Mouse (Mus musculus) intestine, embryonic 16.5 days (tissue): ENCODE measurements around the gene Gpat3. TPM values are rescaled to one million over a fixed set of nuclear protein-coding genes. Genes with fewer than 3 reads are reported as not detected.

Experiments
- ATAC-seq: fragments of 200-750 bp; cut with Nextera tagmentation; 2 replicates; pipeline ENCODE4 v1.8.0; 2017; ENCODE audit warnings: moderate TSS enrichment, moderate library complexity
- H3K27ac ChIP-seq: fragments of 300-500 bp; sonication (generic); 2 replicates; pipeline ENCODE4 v1.5.1; 2014; ENCODE audit warnings: mild to moderate bottlenecking, low read length
- H3K27me3 ChIP-seq: fragments of 300-500 bp; sonication (generic); replicated peaks from 2 replicates; pipeline ENCODE4 v1.6.1; 2014; ENCODE audit warnings: low read length, control low read depth, mixed read lengths; ENCODE audit not compliant: control insufficient read depth, insufficient read depth
- H3K36me3 ChIP-seq: fragments of 300-500 bp; sonication (generic); 2 replicates; pipeline ENCODE4 v1.6.1; 2014; ENCODE audit warnings: low read length, control low read depth; ENCODE audit not compliant: control insufficient read depth, insufficient read depth
- H3K4me1 ChIP-seq: fragments of 300-500 bp; sonication (generic); 2 replicates; pipeline ENCODE4 v1.6.1; 2014; ENCODE audit warnings: low read length, control low read depth, mixed read lengths; ENCODE audit not compliant: control insufficient read depth, insufficient read depth
- H3K4me2 ChIP-seq: fragments of 300-500 bp; sonication (generic); 2 replicates; pipeline ENCODE4 v1.6.1; 2014; ENCODE audit warnings: low read depth, low read length, control low read depth
- H3K4me3 ChIP-seq: fragments of 300-500 bp; sonication (generic); 2 replicates; pipeline ENCODE4 v1.5.1; 2014; ENCODE audit warnings: mild to moderate bottlenecking, low read length
- H3K9ac ChIP-seq: fragments of 300-500 bp; sonication (generic); 2 replicates; pipeline ENCODE4 v1.6.1; 2014; ENCODE audit warnings: low read depth, low read length
- H3K9me3 ChIP-seq: fragments of 300-500 bp; sonication (generic); 2 replicates; pipeline ENCODE4 v1.6.1; 2016; ENCODE audit warnings: low read length, control low read depth; ENCODE audit not compliant: control insufficient read depth
- WGBS: fragments of 180-500 bp; shearing (Covaris S2); extraction: QIAGEN DNeasy Blood & Tissue Kit; methylation state at CpG from one replicate; pipeline ENCODE4 v1.1.7; 2014; 5-methylcytosine and 5-hydroxymethylcytosine counted together
- polyA plus RNA-seq: library from polyadenylated mRNA; unstranded; fragments of >200 nt; fragmentation: Nextera tagmentation; extraction: Ambion mirVana; gene quantifications from 2 replicates; pipeline ENCODE4 v1.2.1, GENCODE M21; 2015

The Gpat3 gene
- polyA plus RNA-seq, 1 experiment from 2014 or later: 20.5 TPM

GRCm38 (mm10) chr5:100826531-100826930 lies 19.0 kb upstream of the Gpat3 start:
- no peaks in the 10 kb centered on the region for H3K9me3 ChIP-seq
- no peaks in the 10 kb centered on the region for H3K4me1 ChIP-seq
- no peak overlapping the region for H3K4me3 ChIP-seq
- ATAC-seq: no peak
- 73% methylated on average over 7 of the region's 7 CpGs for WGBS
- no peaks in the 10 kb centered on the region for H3K27me3 ChIP-seq
- no peak overlapping the region for H3K9ac ChIP-seq
- no peak overlapping the region for H3K27ac ChIP-seq
- no peak overlapping the region for H3K4me2 ChIP-seq
- no peaks in the 10 kb centered on the region for H3K36me3 ChIP-seq

GRCm38 (mm10) chr5:100828701-100829100 lies 16.8 kb upstream of the Gpat3 start:
- Histone ChIP-seq H3K4me2 (no peak overlapping the region), H3K9ac (no peak overlapping the region), H3K4me1 (no peaks in the 10 kb centered on the region), H3K4me3 (no peak overlapping the region), H3K27me3 (no peaks in the 10 kb centered on the region), H3K36me3 (no peaks in the 10 kb centered on the region), H3K27ac (no peak overlapping the region), H3K9me3 (no peaks in the 10 kb centered on the region)
- WGBS: 82% methylated on average over 3 of the region's 3 CpGs
- ATAC-seq: no peak

GRCm38 (mm10) chr5:100832680-100833079 lies 12.8 kb upstream of the Gpat3 start:
- Histone ChIP-seq H3K36me3 (no peaks in the 10 kb centered on the region), H3K27me3 (no peaks in the 10 kb centered on the region), H3K9ac (no peak overlapping the region), H3K27ac (no peak overlapping the region), H3K4me2 (no peak overlapping the region), H3K9me3 (no peaks in the 10 kb centered on the region), H3K4me1 (no peaks in the 10 kb centered on the region), H3K4me3 (no peak overlapping the region)
- WGBS: 75% methylated on average over 3 of the region's 3 CpGs
- ATAC-seq: no peak

GRCm38 (mm10) chr5:100833841-100834240 lies 11.7 kb upstream of the Gpat3 start:
- Histone ChIP-seq H3K9ac (no peak overlapping the region), H3K4me1 (no peaks in the 10 kb centered on the region), H3K4me2 (no peak overlapping the region), H3K36me3 (no peaks in the 10 kb centered on the region), H3K4me3 (no peak overlapping the region), H3K9me3 (no peaks in the 10 kb centered on the region), H3K27ac (no peak overlapping the region), H3K27me3 (0 out of 2 replicates have a peak, but pooled peaks cover 2% of the 10 kb centered on the region)
- WGBS: 91% methylated on average over 2 of the region's 2 CpGs
- no peak for ATAC-seq

DNA sequence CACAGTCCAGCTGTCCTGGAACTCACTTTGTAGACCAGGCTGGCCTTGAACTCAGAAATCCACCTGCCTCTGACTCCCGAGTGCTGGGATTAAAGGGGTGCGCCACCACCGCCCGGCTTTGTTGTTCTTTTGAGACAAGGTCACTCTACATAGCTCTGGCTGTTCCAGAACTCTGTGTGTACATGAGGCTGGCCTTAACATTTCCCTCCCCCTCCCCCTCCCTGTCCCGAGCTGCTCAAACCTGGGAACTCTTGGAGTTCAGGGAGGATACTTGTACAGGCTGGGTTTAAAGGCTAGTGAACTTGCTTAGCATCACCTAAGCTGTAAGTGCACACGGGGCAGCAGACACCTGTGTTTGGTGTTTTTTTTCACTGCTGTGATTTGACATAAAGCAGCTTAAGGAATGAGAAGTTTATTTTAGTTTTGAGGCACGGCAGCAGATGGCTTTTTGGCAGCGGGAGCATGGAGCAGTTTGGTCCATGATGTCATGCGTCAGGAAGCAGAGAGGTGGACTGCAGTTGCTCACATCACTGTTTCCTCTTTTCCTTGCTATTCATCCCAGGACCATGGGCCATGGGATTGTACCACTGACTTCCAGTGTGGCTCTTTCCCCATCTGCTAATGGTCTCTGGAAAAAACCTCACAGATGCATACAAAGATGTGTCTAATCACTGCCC lies 9.5 kb upstream of the Gpat3 start:
- Histone ChIP-seq H3K4me1 (no peaks in the 10 kb centered on the region), H3K9me3 (no peaks in the 10 kb centered on the region), H3K27me3 (0 out of 2 replicates have a peak, but pooled peaks cover 2% of the 10 kb centered on the region), H3K4me3 (no peak overlapping the region), H3K4me2 (no peak overlapping the region), H3K36me3 (no peaks in the 10 kb centered on the region), H3K27ac (no peak overlapping the region), H3K9ac (no peak overlapping the region)
- 42% methylated on average over 9 of the region's 9 CpGs for WGBS
- ATAC-seq: peak; percentile 40

GRCm38 (mm10) chr5:100837907-100838306 lies 7.6 kb upstream of the Gpat3 start:
- 0 out of 2 replicates have a peak, but pooled peaks cover 4% of the 10 kb centered on the region for H3K9me3 ChIP-seq
- H3K27ac ChIP-seq: no peak overlapping the region
- 66% methylated on average over 7 of the region's 7 CpGs for WGBS
- peak; percentile 33; the same call in 1 of the 2 replicates for ATAC-seq
- H3K4me1 ChIP-seq: no peaks in the 10 kb centered on the region
- no peak overlapping the region for H3K4me3 ChIP-seq
- H3K4me2 ChIP-seq: no peak overlapping the region
- 0 out of 2 replicates have a peak, but pooled peaks cover 2% of the 10 kb centered on the region for H3K27me3 ChIP-seq
- H3K36me3 ChIP-seq: no peaks in the 10 kb centered on the region
- no peak overlapping the region for H3K9ac ChIP-seq

DNA sequence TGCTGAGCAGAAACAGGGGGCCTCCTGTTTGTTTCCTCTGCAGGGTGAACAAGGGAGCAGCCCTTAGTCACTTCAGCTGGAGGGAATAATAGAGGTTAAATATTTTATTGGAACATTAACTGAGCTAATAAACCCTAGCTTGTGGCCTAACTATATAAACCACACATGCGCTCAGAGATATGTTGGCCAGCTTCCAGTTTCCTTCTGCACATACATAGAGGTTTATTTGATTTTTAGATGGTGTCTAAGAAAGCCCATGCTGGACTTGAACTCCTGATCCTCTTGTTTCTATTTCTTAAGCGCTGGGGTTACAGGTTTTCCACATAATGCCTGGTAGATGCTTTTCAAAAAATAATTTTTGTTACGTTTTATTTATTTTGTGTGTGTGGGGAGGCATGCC lies 1.0 kb upstream of the Gpat3 start:
- Histone ChIP-seq H3K4me2 (no peak overlapping the region), H3K4me3 (no peak overlapping the region), H3K4me1 (peaks cover 9% of the 10 kb centered on the region), H3K36me3 (no peaks in the 10 kb centered on the region), H3K27me3 (0 out of 2 replicates have a peak, but pooled peaks cover 4% of the 10 kb centered on the region), H3K9me3 (0 out of 2 replicates have a peak, but pooled peaks cover 4% of the 10 kb centered on the region), H3K9ac (no peak overlapping the region), H3K27ac (no peak overlapping the region)
- ATAC-seq: no peak
- WGBS: 50% methylated on average over 3 of the region's 3 CpGs

- WGBS: under 1% methylated on average over 52 of the region's 52 CpGs
- peak; percentile 86 for ATAC-seq
- Histone ChIP-seq H3K27me3 (0 out of 2 replicates have a peak, but pooled peaks cover 4% of the 10 kb centered on the region), H3K36me3 (no peaks in the 10 kb centered on the region), H3K4me3 (peak overlapping the region; percentile 72), H3K4me2 (peak overlapping the region; percentile 94), H3K27ac (peak overlapping the region; percentile 85), H3K9me3 (0 out of 2 replicates have a peak, but pooled peaks cover 4% of the 10 kb centered on the region), H3K4me1 (peaks cover 9% of the 10 kb centered on the region), H3K9ac (peak overlapping the region; percentile 82)
Observed at GRCm38 (mm10) chr5:100845848-100846598, 510 bp downstream of the Gpat3 start.

DNA sequence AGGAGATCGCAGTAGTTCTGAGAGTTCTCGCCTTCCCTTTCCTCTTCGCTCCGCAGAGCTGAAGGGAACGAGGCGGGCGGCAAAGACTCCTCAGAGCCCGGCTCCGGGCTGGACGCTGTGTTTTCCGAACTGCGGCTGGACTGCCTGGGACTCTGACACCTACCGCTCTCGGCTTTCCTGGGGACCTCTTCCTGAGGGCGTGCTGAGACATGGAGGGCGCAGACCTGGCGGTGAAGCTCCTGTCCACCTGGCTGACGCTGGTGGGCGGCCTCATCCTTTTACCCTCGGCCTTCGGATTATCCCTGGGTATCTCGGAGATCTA lies 1.0 kb downstream of the Gpat3 start:
- ATAC-seq: peak; percentile 52
- Histone ChIP-seq H3K4me1 (peaks cover 9% of the 10 kb centered on the region), H3K4me3 (peak overlapping the region; percentile 72), H3K4me2 (peak overlapping the region; percentile 94), H3K27ac (peak overlapping the region; percentile 85), H3K36me3 (no peaks in the 10 kb centered on the region), H3K27me3 (0 out of 2 replicates have a peak, but pooled peaks cover 4% of the 10 kb centered on the region), H3K9ac (peak overlapping the region; percentile 82), H3K9me3 (0 out of 2 replicates have a peak, but pooled peaks cover 4% of the 10 kb centered on the region)
- under 1% methylated on average over 22 of the region's 22 CpGs for WGBS
